Mouse (Mus musculus): ENCODE results near the gene Pcdh15.

- TF ChIP-seq GATA1 (IDR thresholded peaks at IDR 0.05; ENCODE audit: low read length): no peak
- no peak for TF ChIP-seq TAL1 (IDR thresholded peaks at IDR 0.05; ENCODE audit: low read length)
Observed at GRCm38 (mm10) chr10:73059726-73060230, 39.4 kb upstream of the Pcdh15 start.
